Mouse (Mus musculus) intestine, embryonic 14.5 days (tissue): ENCODE measurements at regions not wholly inside any gene's neighbourhood (a gene's known extent, or its start where the extent isn't known, plus 50 kb on each side); places are given as distances from the start of the nearest gene placed in this dataset.

Experiments used
- ATAC-seq: fragments of 200-750 bp; cut with Nextera tagmentation; replicated peaks from 2 replicates; pipeline ENCODE4 v1.8.0; 2017; ENCODE audit warnings: low read depth, moderate number of reproducible peaks, moderate TSS enrichment, moderate library complexity; ENCODE audit not compliant: low FRiP score, low TSS enrichment
- DNase-seq: peaks from one replicate; pipeline ENCODE4 v3.0.0-alpha.2; 2018; ENCODE audit warnings: low spot score
- H3K27ac ChIP-seq: fragments of 300-500 bp; sonication (generic); 2 replicates; pipeline ENCODE4 v1.5.1; 2014; ENCODE audit warnings: low read depth, mild to moderate bottlenecking, control low read depth
- H3K27me3 ChIP-seq: fragments of 300-500 bp; sonication (generic); replicated peaks from 2 replicates; pipeline ENCODE4 v1.6.1; 2014; ENCODE audit warnings: low read length, control low read depth; ENCODE audit not compliant: control insufficient read depth, insufficient read depth
- H3K36me3 ChIP-seq: fragments of 300-500 bp; sonication (generic); 2 replicates; pipeline ENCODE4 v1.6.1; 2014; ENCODE audit warnings: low read length, control low read depth; ENCODE audit not compliant: control insufficient read depth, insufficient read depth
- H3K4me1 ChIP-seq: fragments of 300-500 bp; sonication (generic); replicated peaks from 2 replicates; pipeline ENCODE4 v1.6.1; 2014; ENCODE audit warnings: low read length, control low read depth, mixed read lengths; ENCODE audit not compliant: control insufficient read depth, insufficient read depth
- H3K4me2 ChIP-seq: fragments of 300-500 bp; sonication (generic); 2 replicates; pipeline ENCODE4 v1.6.1; 2014; ENCODE audit warnings: low read length
- H3K4me3 ChIP-seq: fragments of 300-500 bp; sonication (generic); 2 replicates; pipeline ENCODE4 v1.5.1; 2014; ENCODE audit warnings: low read depth, low read length, control low read depth, mixed read lengths
- H3K9ac ChIP-seq: fragments of 300-500 bp; sonication (generic); 2 replicates; pipeline ENCODE4 v1.6.1; 2014; ENCODE audit warnings: mild to moderate bottlenecking, low read length
- H3K9me3 ChIP-seq: fragments of 300-500 bp; sonication (generic); 2 replicates; pipeline ENCODE4 v1.6.1; 2016; ENCODE audit warnings: low read length, control low read depth; ENCODE audit not compliant: control insufficient read depth
- WGBS: fragments of 180-500 bp; shearing (Covaris S2); extraction: QIAGEN DNeasy Blood & Tissue Kit; methylation state at CpG from one replicate; pipeline ENCODE4 v1.1.7; 2014; 5-methylcytosine and 5-hydroxymethylcytosine counted together

GRCm38 (mm10) chr15:72383470-72383869 lies 1450.9 kb upstream of the Gm6569 start:
- Histone ChIP-seq H3K4me3 (no peak overlapping the region), H3K4me2 (no peak overlapping the region), H3K27me3 (no peaks in the 10 kb centered on the region), H3K27ac (no peak overlapping the region), H3K9me3 (no peaks in the 10 kb centered on the region), H3K36me3 (no peaks in the 10 kb centered on the region), H3K9ac (no peak overlapping the region), H3K4me1 (no peaks in the 10 kb centered on the region)
- 69% methylated on average over 1 of the region's 1 CpGs for WGBS
- no peak for DNase-seq
- no peak for ATAC-seq

GRCm38 (mm10) chr15:72393226-72393625 lies 1441.1 kb upstream of the Gm6569 start:
- no peak for ATAC-seq

DNA sequence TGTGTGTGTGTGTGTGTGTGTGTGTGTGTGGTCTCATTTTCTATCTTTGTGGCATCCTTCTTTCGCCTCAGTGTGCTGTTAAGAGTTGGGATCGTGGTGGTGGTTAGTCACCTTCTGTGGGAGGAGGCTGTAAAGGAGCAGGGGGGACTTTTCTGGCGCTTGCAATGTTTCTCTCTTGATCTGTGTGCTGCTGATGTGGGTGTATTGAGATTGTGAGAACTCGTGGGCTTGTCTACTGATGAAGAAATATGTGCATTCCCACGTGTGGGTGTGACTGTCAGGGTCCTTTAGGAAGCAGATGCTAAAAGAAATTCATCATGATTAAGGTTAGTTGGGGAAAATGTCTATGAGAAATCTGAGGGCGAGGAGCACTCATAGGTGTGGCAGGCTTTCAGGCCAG lies 1422.4 kb upstream of the Gm6569 start:
- Histone ChIP-seq H3K9me3 (no peaks in the 10 kb centered on the region), H3K4me2 (no peak overlapping the region), H3K27ac (no peak overlapping the region), H3K4me3 (no peak overlapping the region), H3K36me3 (no peaks in the 10 kb centered on the region), H3K27me3 (no peaks in the 10 kb centered on the region), H3K9ac (no peak overlapping the region), H3K4me1 (no peaks in the 10 kb centered on the region)
- WGBS, result 70% methylated on average over 6 of the region's 6 CpGs
- no peak for ATAC-seq
- no peak for DNase-seq

More at GRCm38 (mm10) chr15:72393226-72393625, 1441.1 kb upstream of the Gm6569 start:
- no peak overlapping the region for H3K27ac ChIP-seq
- no peak for DNase-seq
- H3K4me3 ChIP-seq, result no peak overlapping the region
- H3K4me2 ChIP-seq, result no peak overlapping the region
- no peaks in the 10 kb centered on the region for H3K36me3 ChIP-seq
- 69% methylated on average over 2 of the region's 2 CpGs for WGBS
- H3K4me1 ChIP-seq, result no peaks in the 10 kb centered on the region
- H3K9ac ChIP-seq, result no peak overlapping the region
- H3K9me3 ChIP-seq, result no peaks in the 10 kb centered on the region
- no peaks in the 10 kb centered on the region for H3K27me3 ChIP-seq
